Mouse (Mus musculus): ENCODE results near the gene Gm45808.

GRCm38 (mm10) chr7:45436444-45436843 lies 50.2 kb downstream of the Gm45808 start:
- TF ChIP-seq GATA1 (IDR thresholded peaks at IDR 0.05; ENCODE audit: borderline replicate concordance, low read length) (no peak), FLI1 (IDR thresholded peaks at IDR 0.05; ENCODE audit: low read length) (no peak)

Measured in megakaryocyte, embryonic 14.5 days (primary cell).